Mouse (Mus musculus): ENCODE measurements around the gene Taf10. TPM values are rescaled to one million over a fixed set of nuclear protein-coding genes. Genes with fewer than 3 reads are reported as not detected.

The Taf10 gene
- 183 and 191 TPM in 2 replicates for polyA plus RNA-seq (2014; fragmentation: Nextera tagmentation; extraction: Ambion mirVana)

DNA sequence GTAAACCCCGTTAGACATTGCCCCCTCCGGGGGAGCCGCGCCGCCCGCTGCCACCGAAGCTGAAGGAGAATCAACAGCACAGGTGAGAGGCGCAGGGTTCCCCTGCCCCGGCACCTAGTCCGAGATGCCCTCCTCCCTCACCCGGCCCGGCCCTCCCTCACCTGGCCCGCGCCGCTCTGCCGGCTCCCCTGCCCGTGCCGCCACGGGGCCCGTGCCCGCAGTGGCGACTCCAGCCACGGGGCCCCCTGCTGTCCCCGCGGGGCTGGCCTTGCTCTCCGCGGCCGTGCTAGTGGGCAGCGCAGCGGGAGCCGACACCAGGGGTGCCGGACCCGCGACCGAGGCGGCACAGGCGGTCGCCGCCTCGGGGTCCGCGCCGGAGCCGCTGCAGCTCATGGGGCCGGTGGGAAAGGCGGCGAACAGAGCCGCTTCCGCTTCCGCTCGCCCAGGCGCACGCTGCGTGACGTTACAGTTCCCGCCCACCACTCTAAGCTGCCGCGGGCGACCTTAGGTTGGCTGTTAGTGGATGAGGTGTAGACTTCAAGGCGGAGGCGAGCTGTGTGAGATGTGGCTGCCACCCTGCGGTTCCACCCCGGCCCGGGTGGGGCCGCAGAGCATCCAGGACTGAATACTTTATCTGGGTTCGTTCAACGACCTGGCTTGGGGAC is at the start of gene Taf10:
Gene Taf10 (minus strand): TSS at position 436 of the 665 bp plus-strand sequence.
- Histone ChIP-seq H3K4me1 (ENCODE audit: control insufficient read depth, insufficient read depth, low read length) (peaks cover 7% of the 10 kb centered on the region), H3K27me3 (ENCODE audit: control insufficient read depth, insufficient read depth, low read length) (no peaks in the 10 kb centered on the region), H3K36me3 (ENCODE audit: control insufficient read depth, insufficient read depth, low read length) (peaks cover 6% of the 10 kb centered on the region), H3K4me3 (ENCODE audit: low read depth, low read length) (peak within 1 kb of the TSS; percentile 98), H3K27ac (ENCODE audit: low read depth, low read length) (peak within 1 kb of the TSS; percentile 63), H3K9me3 (ENCODE audit: control insufficient read depth, low read length) (no peaks in the 10 kb centered on the region), H3K4me2 (ENCODE audit: low read depth) (peak within 1 kb of the TSS; percentile 86), H3K9ac (ENCODE audit: low read length) (peak within 1 kb of the TSS; percentile 86)
- ATAC-seq (ENCODE audit: insufficient read depth, low FRiP score, low TSS enrichment) (peak; percentile 96), DNase-seq (ENCODE audit: low spot score) (peak; percentile 91)
- WGBS: under 1% methylated on average over 64 of the region's 67 CpGs

DNA sequence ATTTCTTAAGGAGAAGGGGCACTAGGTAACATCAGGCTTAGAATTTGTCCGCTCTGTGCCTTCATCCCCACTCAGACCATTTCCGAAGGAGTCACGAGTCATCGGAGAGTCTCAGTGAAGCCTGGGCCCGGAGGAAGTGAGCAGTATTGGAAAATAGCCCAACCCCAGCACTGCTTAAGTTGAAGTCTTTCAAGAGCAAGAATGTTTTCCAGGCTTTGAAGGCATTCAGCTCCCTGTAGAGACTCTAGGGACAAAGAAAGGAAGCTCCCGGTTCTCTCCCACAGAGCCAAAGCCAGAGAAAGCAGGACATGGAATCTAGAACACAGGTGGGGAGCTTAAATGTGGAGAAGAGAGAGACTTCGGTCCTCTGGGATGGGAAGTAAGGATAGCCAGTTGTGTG is 49.5 kb upstream of the Taf10 start:
- Histone ChIP-seq H3K4me1 (ENCODE audit: control insufficient read depth, insufficient read depth, low read length) (no peaks in the 10 kb centered on the region), H3K4me3 (ENCODE audit: low read depth, low read length) (no peak overlapping the region), H3K27ac (ENCODE audit: low read depth, low read length) (no peak overlapping the region), H3K27me3 (ENCODE audit: control insufficient read depth, insufficient read depth, low read length) (no peaks in the 10 kb centered on the region), H3K4me2 (ENCODE audit: low read depth) (no peak overlapping the region), H3K36me3 (ENCODE audit: control insufficient read depth, insufficient read depth, low read length) (no peaks in the 10 kb centered on the region), H3K9me3 (ENCODE audit: control insufficient read depth, low read length) (no peaks in the 10 kb centered on the region), H3K9ac (ENCODE audit: low read length) (no peak overlapping the region)
- WGBS: 82% methylated on average over 7 of the region's 7 CpGs
- ATAC-seq (ENCODE audit: insufficient read depth, low FRiP score, low TSS enrichment) (no peak), DNase-seq (ENCODE audit: low spot score) (no peak)

DNA sequence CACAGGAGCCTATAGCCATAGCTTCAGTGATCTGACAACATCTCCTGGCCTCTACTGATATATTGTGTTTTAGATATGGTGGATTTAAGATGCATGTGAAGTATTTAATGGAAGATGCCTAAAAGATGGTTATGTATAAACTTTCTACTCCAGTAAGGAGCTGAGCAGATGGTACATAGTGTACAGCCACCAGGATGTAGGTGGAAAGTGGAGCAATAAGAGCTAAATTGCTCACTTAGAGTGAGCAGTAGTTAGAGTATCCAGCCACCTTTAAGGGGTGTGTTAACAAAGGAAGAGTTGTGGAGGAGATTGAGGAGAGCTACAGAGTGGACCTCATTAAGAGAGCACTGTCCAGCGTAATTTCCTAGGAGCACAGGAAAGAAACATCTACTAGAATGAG is 47.0 kb upstream of the Taf10 start:
- Histone ChIP-seq H3K27me3 (ENCODE audit: control insufficient read depth, insufficient read depth, low read length) (no peaks in the 10 kb centered on the region), H3K27ac (ENCODE audit: low read depth, low read length) (no peak overlapping the region), H3K4me1 (ENCODE audit: control insufficient read depth, insufficient read depth, low read length) (peaks cover 3% of the 10 kb centered on the region), H3K4me2 (ENCODE audit: low read depth) (no peak overlapping the region), H3K4me3 (ENCODE audit: low read depth, low read length) (no peak overlapping the region), H3K36me3 (ENCODE audit: control insufficient read depth, insufficient read depth, low read length) (no peaks in the 10 kb centered on the region), H3K9me3 (ENCODE audit: control insufficient read depth, low read length) (no peaks in the 10 kb centered on the region), H3K9ac (ENCODE audit: low read length) (no peak overlapping the region)
- WGBS: 82% methylated on average over 1 of the region's 1 CpGs
- ATAC-seq (ENCODE audit: insufficient read depth, low FRiP score, low TSS enrichment) (no peak), DNase-seq (ENCODE audit: low spot score) (no peak)

DNA sequence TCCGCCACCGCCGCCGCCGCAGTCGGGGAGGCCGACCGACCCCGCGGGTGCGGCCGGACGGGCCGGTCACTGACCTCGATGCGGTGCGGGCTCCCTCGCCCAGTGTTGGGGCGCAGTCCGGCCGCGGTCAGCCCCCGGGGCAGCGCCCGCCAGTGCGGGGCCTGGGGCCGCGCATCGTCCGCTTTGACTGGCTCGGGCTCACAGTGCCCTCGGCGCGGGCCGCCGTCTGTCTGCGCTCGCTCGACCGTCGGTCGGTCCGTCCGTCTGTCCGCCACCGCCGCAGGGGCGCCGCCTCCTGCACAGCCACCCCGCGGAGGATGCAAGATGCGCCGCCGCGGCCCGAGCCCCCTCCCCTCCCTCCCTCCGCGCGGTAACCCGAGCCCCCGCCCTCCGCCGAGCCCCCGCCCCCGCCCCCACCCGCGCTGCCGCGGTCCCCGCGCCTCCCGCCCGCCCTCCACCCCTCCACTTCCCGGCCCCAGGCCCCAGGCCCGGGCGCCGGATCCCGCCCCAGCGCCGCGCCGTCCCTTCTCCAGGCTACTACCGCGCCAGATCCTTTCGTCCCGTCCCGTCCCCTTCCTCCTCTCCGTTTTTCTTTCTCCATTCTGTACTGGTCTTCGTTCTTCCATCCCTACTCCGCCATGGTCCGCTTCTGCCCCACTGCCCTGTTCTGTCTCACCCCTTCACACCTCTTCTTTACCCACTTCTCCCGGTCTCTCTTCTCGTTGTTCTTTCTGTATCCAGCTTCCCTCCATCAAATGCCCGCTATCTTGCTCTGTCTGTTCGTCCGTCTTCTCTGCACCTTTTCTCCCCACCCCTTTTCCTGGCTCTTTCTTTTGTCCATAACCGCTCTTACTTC is 43.4 kb upstream of the Taf10 start, which contains the start of gene Dchs1:
Gene Dchs1 (minus strand): TSS at position 370 of the 856 bp plus-strand sequence.
- Histone ChIP-seq H3K9me3 (ENCODE audit: control insufficient read depth, low read length) (no peaks in the 10 kb centered on the region), H3K4me3 (ENCODE audit: low read depth, low read length) (peak within 1 kb of the TSS; percentile 91), H3K9ac (ENCODE audit: low read length) (peak within 1 kb of the TSS; percentile 99), H3K4me1 (ENCODE audit: control insufficient read depth, insufficient read depth, low read length) (peaks cover 22% of the 10 kb centered on the region), H3K36me3 (ENCODE audit: control insufficient read depth, insufficient read depth, low read length) (no peaks in the 10 kb centered on the region), H3K4me2 (ENCODE audit: low read depth) (peak within 1 kb of the TSS; percentile 63), H3K27ac (ENCODE audit: low read depth, low read length) (peak within 1 kb of the TSS; percentile 93), H3K27me3 (ENCODE audit: control insufficient read depth, insufficient read depth, low read length) (no peaks in the 10 kb centered on the region)
- WGBS: under 1% methylated on average over 27 of the region's 97 CpGs
- ATAC-seq (ENCODE audit: insufficient read depth, low FRiP score, low TSS enrichment) (peak; percentile 77), DNase-seq (ENCODE audit: low spot score) (peak; percentile 74)

DNA sequence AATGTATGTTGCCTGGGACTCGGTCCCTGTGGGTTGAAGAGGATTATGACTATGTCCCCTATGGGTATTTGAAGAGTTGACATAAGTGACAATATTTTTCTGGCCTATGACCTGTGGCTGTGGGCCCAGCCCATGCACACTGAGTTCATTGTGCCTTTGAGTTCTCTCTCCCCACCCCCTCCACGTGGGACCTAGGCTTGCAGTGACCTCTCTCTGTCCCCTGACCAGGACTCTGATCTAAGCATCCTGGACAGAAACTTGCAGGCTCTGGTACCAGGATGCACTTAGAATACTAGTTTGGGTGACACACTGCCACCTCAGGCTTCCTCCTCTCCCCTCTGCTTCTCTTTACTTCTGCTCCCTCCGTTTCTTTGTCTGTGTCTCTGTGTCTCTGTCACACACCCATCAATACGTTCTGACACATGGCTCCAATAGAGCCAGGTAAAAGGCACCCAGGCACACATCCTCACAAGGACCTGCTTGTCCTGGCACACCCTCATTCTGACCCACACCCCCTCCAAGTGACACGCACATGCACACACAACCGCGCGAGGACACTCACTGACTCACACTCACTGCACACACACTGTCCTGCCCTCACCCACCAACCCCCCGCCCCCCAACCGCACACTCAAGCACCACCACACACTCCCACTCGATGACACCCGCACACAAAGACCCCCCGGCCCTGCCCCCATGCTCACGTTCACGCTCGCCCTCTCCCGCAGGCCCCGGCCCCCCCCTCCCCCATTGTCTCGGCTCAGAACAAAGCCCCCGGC is 42.5 kb upstream of the Taf10 start:
- WGBS: 5% methylated on average over 19 of the region's 20 CpGs
- peak overlapping the region; percentile 99 for H3K9ac ChIP-seq (ENCODE audit: low read length)
- no peaks in the 10 kb centered on the region for H3K27me3 ChIP-seq (ENCODE audit: control insufficient read depth, insufficient read depth, low read length)
- H3K36me3 ChIP-seq (ENCODE audit: control insufficient read depth, insufficient read depth, low read length): 0 out of 2 replicates have a peak, but pooled peaks cover 2% of the 10 kb centered on the region
- H3K4me3 ChIP-seq (ENCODE audit: low read depth, low read length): peak overlapping the region; percentile 91
- peak overlapping the region; percentile 63 for H3K4me2 ChIP-seq (ENCODE audit: low read depth)
- peak overlapping the region; percentile 93 for H3K27ac ChIP-seq (ENCODE audit: low read depth, low read length)
- DNase-seq (ENCODE audit: low spot score) (peak; percentile 57), ATAC-seq (ENCODE audit: insufficient read depth, low FRiP score, low TSS enrichment) (peak; percentile 73)
- H3K4me1 ChIP-seq (ENCODE audit: control insufficient read depth, insufficient read depth, low read length): peaks cover 22% of the 10 kb centered on the region
- no peaks in the 10 kb centered on the region for H3K9me3 ChIP-seq (ENCODE audit: control insufficient read depth, low read length)

DNA sequence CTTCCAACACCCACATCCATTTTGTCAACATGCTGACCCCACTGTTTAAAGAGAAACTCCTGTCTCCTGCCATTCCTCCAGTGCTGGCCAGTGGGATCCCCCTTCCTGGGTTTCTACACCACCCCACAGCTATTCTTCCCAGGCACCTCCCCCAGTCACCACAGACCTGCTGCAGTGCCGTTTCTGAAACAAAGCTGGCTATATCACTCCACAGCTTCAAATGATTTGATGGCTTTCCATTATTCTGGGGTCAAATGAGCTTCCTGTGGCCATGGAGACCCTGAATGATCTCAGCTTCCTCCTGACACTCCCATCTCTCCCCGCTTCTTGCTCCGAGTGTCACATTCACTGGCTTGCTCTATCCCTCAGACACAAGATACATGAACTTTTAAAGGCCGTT is 40.4 kb upstream of the Taf10 start:
- peaks cover 6% of the 10 kb centered on the region; the same call in 1 of the 2 replicates for H3K36me3 ChIP-seq (ENCODE audit: control insufficient read depth, insufficient read depth, low read length)
- WGBS: 12% methylated on average over 4 of the region's 4 CpGs

DNA sequence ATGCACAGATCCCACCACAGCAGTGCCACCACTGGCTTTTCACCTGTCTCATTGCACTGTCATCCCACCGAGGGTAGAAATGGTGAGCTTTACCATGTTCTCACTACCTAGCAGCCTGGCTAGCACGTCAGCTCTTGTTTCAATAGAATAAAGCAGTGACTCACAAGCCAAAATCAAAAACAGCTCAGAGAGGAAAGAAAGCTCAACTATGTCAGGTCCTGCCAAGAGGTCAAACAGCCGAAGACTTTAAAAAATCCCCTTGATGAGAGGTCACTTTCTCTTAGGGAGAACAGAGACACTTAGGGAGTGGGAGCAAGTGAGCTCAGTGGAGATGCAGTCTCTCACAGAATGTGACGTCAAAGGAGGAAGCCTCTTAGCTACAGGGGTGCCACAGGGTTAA is 39.7 kb upstream of the Taf10 start:
- H3K9ac ChIP-seq (ENCODE audit: low read length): no peak overlapping the region
- peaks cover 24% of the 10 kb centered on the region for H3K4me1 ChIP-seq (ENCODE audit: control insufficient read depth, insufficient read depth, low read length)
- H3K9me3 ChIP-seq (ENCODE audit: control insufficient read depth, low read length): no peaks in the 10 kb centered on the region
- peaks cover 6% of the 10 kb centered on the region; the same call in 1 of the 2 replicates for H3K36me3 ChIP-seq (ENCODE audit: control insufficient read depth, insufficient read depth, low read length)
- DNase-seq (ENCODE audit: low spot score) (no peak), ATAC-seq (ENCODE audit: insufficient read depth, low FRiP score, low TSS enrichment) (no peak)
- no peak overlapping the region for H3K4me3 ChIP-seq (ENCODE audit: low read depth, low read length)
- 53% methylated on average over 4 of the region's 4 CpGs for WGBS
- H3K27me3 ChIP-seq (ENCODE audit: control insufficient read depth, insufficient read depth, low read length): no peaks in the 10 kb centered on the region
- no peak overlapping the region for H3K27ac ChIP-seq (ENCODE audit: low read depth, low read length)
- no peak overlapping the region for H3K4me2 ChIP-seq (ENCODE audit: low read depth)

More for the DNA sequence above, 40.4 kb upstream of the Taf10 start:
- DNase-seq (ENCODE audit: low spot score) (peak; percentile 23), ATAC-seq (ENCODE audit: insufficient read depth, low FRiP score, low TSS enrichment) (no peak)
- H3K4me3 ChIP-seq (ENCODE audit: low read depth, low read length): no peak overlapping the region
- H3K9me3 ChIP-seq (ENCODE audit: control insufficient read depth, low read length): no peaks in the 10 kb centered on the region
- H3K4me2 ChIP-seq (ENCODE audit: low read depth): peak overlapping the region; percentile 21
- H3K27ac ChIP-seq (ENCODE audit: low read depth, low read length): no peak overlapping the region
- H3K27me3 ChIP-seq (ENCODE audit: control insufficient read depth, insufficient read depth, low read length): no peaks in the 10 kb centered on the region
- peaks cover 22% of the 10 kb centered on the region for H3K4me1 ChIP-seq (ENCODE audit: control insufficient read depth, insufficient read depth, low read length)
- H3K9ac ChIP-seq (ENCODE audit: low read length): no peak overlapping the region; the same call in 1 of the 2 replicates

DNA sequence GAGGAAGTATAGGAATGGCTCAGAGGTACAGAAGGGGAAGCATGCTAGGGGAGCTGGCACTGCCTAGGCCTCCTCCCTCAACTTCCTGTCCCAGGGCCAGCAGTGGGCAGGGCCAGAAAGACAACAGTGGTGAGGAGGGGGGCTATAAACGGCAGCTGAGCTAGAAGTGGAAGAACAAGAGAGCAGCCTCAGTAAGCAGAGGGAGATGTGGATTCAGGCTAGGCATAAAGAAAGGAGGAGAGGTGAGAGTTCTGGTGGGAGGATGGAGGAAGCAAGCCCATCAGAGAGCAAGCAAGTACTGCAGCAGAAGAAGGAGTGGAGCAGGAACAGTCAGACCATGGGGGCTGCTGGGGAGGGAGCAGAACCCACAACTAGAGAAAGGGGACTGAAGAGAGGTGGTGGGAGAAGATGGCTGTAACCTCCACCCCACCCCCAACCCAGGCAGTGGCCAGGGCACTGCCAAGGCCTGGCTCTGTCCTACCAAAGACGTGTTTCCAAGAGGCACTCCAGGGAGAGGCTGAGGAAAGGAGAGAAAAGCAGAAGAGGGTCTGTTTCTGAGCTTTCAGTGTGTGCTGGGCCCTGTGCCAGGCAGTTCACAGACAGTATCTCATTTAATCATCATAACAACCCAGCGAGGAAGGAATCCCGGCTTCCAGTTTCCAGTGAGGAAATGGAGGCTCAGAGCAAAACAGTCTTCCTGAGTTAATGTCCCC is 34.5 kb upstream of the Taf10 start:
- peak; percentile 35 for DNase-seq (ENCODE audit: low spot score)
- Histone ChIP-seq H3K9me3 (ENCODE audit: control insufficient read depth, low read length) (no peaks in the 10 kb centered on the region), H3K27ac (ENCODE audit: low read depth, low read length) (peak overlapping the region; percentile 31), H3K4me1 (ENCODE audit: control insufficient read depth, insufficient read depth, low read length) (peaks cover 14% of the 10 kb centered on the region), H3K36me3 (ENCODE audit: control insufficient read depth, insufficient read depth, low read length) (peaks cover 6% of the 10 kb centered on the region; the same call in 1 of the 2 replicates), H3K27me3 (ENCODE audit: control insufficient read depth, insufficient read depth, low read length) (no peaks in the 10 kb centered on the region), H3K4me2 (ENCODE audit: low read depth) (peak overlapping the region; percentile 26), H3K4me3 (ENCODE audit: low read depth, low read length) (no peak overlapping the region), H3K9ac (ENCODE audit: low read length) (peak overlapping the region; percentile 36; the same call in 1 of the 2 replicates)
- peak; percentile 45; the same call in 1 of the 2 replicates for ATAC-seq (ENCODE audit: insufficient read depth, low FRiP score, low TSS enrichment)
- WGBS: 28% methylated on average over 4 of the region's 4 CpGs

Data from neural tube, embryonic 11.5 days (tissue).